Mouse (Mus musculus) C2C12 (cell line): Measurements from ENCODE around the gene Stam.

Experiments used
- CEBPB ChIP-seq: IDR thresholded peaks from one replicate; pipeline ENCODE4 v1.6.1; 2011; ENCODE audit warnings: low read depth, mild to moderate bottlenecking, control low read depth, moderate library complexity
- CTCF ChIP-seq: IDR thresholded peaks from one replicate; pipeline ENCODE4 v1.5.1; 2011; ENCODE audit not compliant: control insufficient read depth, insufficient read depth, insufficient read length
- MAX ChIP-seq: IDR thresholded peaks from one replicate; pipeline ENCODE4 v1.6.1; 2011; ENCODE audit warnings: mild to moderate bottlenecking, control low read depth

DNA sequence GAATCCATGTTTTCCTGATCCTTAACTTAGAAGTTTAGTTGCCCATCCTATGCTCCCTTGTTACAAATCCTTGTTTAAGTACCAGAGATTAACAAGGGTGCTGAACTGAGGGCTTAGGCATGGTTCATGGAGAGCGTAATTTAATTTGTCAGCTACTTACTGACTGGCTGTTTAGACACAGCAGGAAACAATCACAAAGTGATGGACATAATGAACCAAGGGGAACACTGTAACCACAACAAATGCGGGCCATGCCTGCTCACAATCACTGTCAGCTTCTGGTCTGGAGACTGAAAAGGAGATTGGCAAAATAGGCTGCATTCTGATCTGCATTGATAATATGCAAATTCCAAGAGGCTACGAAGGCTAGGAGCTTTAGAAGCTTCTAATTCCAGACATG, 53.7 kb downstream of the Stam start:
- TF ChIP-seq CTCF, result no peak
- no peak for TF ChIP-seq MAX
- TF ChIP-seq CEBPB, result no peak
